Mouse (Mus musculus) MEL (cell line): Measurements from ENCODE around the gene Ttc39d. TPM values are rescaled to one million over a fixed set of nuclear protein-coding genes. Genes with fewer than 3 reads are reported as not detected.

Experiments used
- DNase-seq: peaks from one replicate; pipeline ENCODE4 v3.0.0; 2011; ENCODE audit warnings: low read depth, low spot score
- H3K27ac ChIP-seq: 2 replicates; pipeline ENCODE4 v1.5.1; 2012; ENCODE audit warnings: low read depth, mild to moderate bottlenecking, control low read depth, low read length, moderate library complexity; ENCODE audit not compliant: control insufficient read depth
- H3K27me3 ChIP-seq, 2 experiments: fragments of 150-350 bp in 1 of 2; sonication (generic) in 1 of 2; 2 replicates each; pipeline ENCODE4 v1.6.1; 2012; ENCODE audit warnings: low read length in 2 of 2, mild to moderate bottlenecking in 2 of 2, improper control_type of control experiment in 1 of 2, moderate library complexity in 1 of 2; ENCODE audit not compliant: insufficient read depth in 2 of 2, control insufficient read depth in 1 of 2
- H3K36me3 ChIP-seq, 2 experiments: 2 replicates each; pipeline ENCODE4 v1.6.1; 2012 to 2014; ENCODE audit warnings: low read length in 2 of 2, improper control_type of control experiment in 1 of 2, inconsistent platforms in 1 of 2, mild to moderate bottlenecking in 1 of 2; ENCODE audit not compliant: insufficient read depth in 2 of 2, control insufficient read depth in 1 of 2
- H3K4me1 ChIP-seq, 2 experiments: fragments of 150-350 bp in 1 of 2; sonication (generic) in 1 of 2; 2 replicates each; pipeline ENCODE4 v1.6.1; 2012; ENCODE audit warnings: low read length in 2 of 2, improper control_type of control experiment in 1 of 2, mild to moderate bottlenecking in 1 of 2; ENCODE audit not compliant: insufficient read depth in 2 of 2, control insufficient read depth in 1 of 2
- H3K4me3 ChIP-seq, 2 experiments: fragments of 150-350 bp in 1 of 2; sonication (generic) in 1 of 2; 2 replicates each; pipeline ENCODE4 v1.5.1; 2012; ENCODE audit warnings: low read depth in 2 of 2, low read length in 2 of 2, mild to moderate bottlenecking in 2 of 2, moderate library complexity in 2 of 2, control low read depth in 1 of 2, improper control_type of control experiment in 1 of 2; ENCODE audit not compliant: control insufficient read depth in 1 of 2, insufficient read depth in 1 of 2
- H3K79me2 ChIP-seq: 2 replicates; pipeline ENCODE4 v1.6.1; 2012; ENCODE audit warnings: mild to moderate bottlenecking, low read length, moderate library complexity; ENCODE audit not compliant: control insufficient read depth, poor library complexity, insufficient read depth
- H3K9ac ChIP-seq: 2 replicates; pipeline ENCODE4 v1.6.1; 2012; ENCODE audit warnings: low read depth, mild to moderate bottlenecking, control low read depth, low read length, moderate library complexity; ENCODE audit not compliant: control insufficient read depth, poor library complexity, severe bottlenecking
- H3K9me3 ChIP-seq: fragments of 150-350 bp; sonication (generic); replicated peaks from 2 replicates; pipeline ENCODE4 v1.6.1; 2012; ENCODE audit warnings: mild to moderate bottlenecking, low read length, improper control_type of control experiment, moderate library complexity; ENCODE audit not compliant: insufficient read depth
- BHLHE40 ChIP-seq: IDR thresholded peaks from 2 replicates; pipeline ENCODE4 v1.6.1; 2012; ENCODE audit warnings: low read depth, mild to moderate bottlenecking, inconsistent platforms, low read length, improper control_type of control experiment, borderline replicate concordance
- E2F4 ChIP-seq: IDR thresholded peaks from 2 replicates; pipeline ENCODE4 v1.6.1; 2011; ENCODE audit warnings: low read depth, low read length, improper control_type of control experiment, borderline replicate concordance
- ETS1 ChIP-seq: IDR thresholded peaks from 2 replicates; pipeline ENCODE4 v1.6.1; 2012; ENCODE audit warnings: low read depth, mild to moderate bottlenecking, inconsistent platforms, low read length, improper control_type of control experiment, moderate library complexity
- GABPA ChIP-seq: IDR thresholded peaks from 2 replicates; pipeline ENCODE4 v1.6.1; 2012; ENCODE audit warnings: low read depth, mild to moderate bottlenecking, inconsistent platforms, low read length, improper control_type of control experiment, moderate library complexity
- JUND ChIP-seq: IDR thresholded peaks from 2 replicates; pipeline ENCODE4 v1.6.1; 2011; ENCODE audit warnings: low read depth, mild to moderate bottlenecking, improper control_type of control experiment, low read length
- MAZ ChIP-seq: IDR thresholded peaks from 2 replicates; pipeline ENCODE4 v1.6.1; 2012; ENCODE audit warnings: low read depth, mild to moderate bottlenecking, inconsistent platforms, low read length, improper control_type of control experiment
- MYB ChIP-seq: IDR thresholded peaks from 2 replicates; pipeline ENCODE4 v1.6.1; 2011; ENCODE audit warnings: mild to moderate bottlenecking, low read depth, low read length, improper control_type of control experiment
- NELFE ChIP-seq: IDR thresholded peaks from 2 replicates; pipeline ENCODE4 v1.6.1; 2011; ENCODE audit warnings: low read depth, low read length, improper control_type of control experiment
- NRF1 ChIP-seq: IDR thresholded peaks from 2 replicates; pipeline ENCODE4 v1.6.1; 2014; ENCODE audit warnings: low read depth, mild to moderate bottlenecking, inconsistent platforms, low read length, improper control_type of control experiment, moderate library complexity; ENCODE audit not compliant: poor library complexity, insufficient read depth, severe bottlenecking
- POLR2AphosphoS5 ChIP-seq: IDR thresholded peaks from 2 replicates; pipeline ENCODE4 v1.6.1; 2012; ENCODE audit warnings: low read depth, borderline replicate concordance, mild to moderate bottlenecking, inconsistent platforms, low read length, moderate library complexity, mixed read lengths
- SIN3A ChIP-seq: IDR thresholded peaks from 2 replicates; pipeline ENCODE4 v1.6.1; 2012; ENCODE audit warnings: low read length, improper control_type of control experiment, inconsistent platforms
- TAL1 ChIP-seq: IDR thresholded peaks from 2 replicates; pipeline ENCODE4 v1.6.1; 2012; ENCODE audit warnings: mild to moderate bottlenecking, inconsistent platforms, low read length, moderate library complexity, mixed read lengths
- TBP ChIP-seq: IDR thresholded peaks from 2 replicates; pipeline ENCODE4 v1.8.0; 2011; ENCODE audit warnings: low read depth, low read length, improper control_type of control experiment
- TCF12 ChIP-seq: IDR thresholded peaks from 2 replicates; pipeline ENCODE4 v1.6.1; 2014; ENCODE audit warnings: low read depth, mild to moderate bottlenecking, inconsistent platforms, low read length, improper control_type of control experiment, moderate library complexity
- UBTF ChIP-seq: IDR thresholded peaks from 2 replicates; pipeline ENCODE4 v1.6.1; 2012; ENCODE audit warnings: low read depth, mild to moderate bottlenecking, inconsistent platforms, low read length, improper control_type of control experiment, moderate library complexity, borderline replicate concordance; ENCODE audit not compliant: insufficient read depth
- USF1 ChIP-seq: IDR thresholded peaks from 2 replicates; pipeline ENCODE4 v1.6.1; 2014; ENCODE audit warnings: low read depth, mild to moderate bottlenecking, inconsistent platforms, low read length, improper control_type of control experiment, moderate library complexity
- ZKSCAN1 ChIP-seq: IDR thresholded peaks from 2 replicates; pipeline ENCODE4 v1.6.1; 2012; ENCODE audit warnings: low read depth, mild to moderate bottlenecking, inconsistent platforms, low read length, improper control_type of control experiment, moderate library complexity
- ZMIZ1 ChIP-seq: IDR thresholded peaks from 2 replicates; pipeline ENCODE4 v1.6.1; 2012; ENCODE audit warnings: low read depth, mild to moderate bottlenecking, inconsistent platforms, low read length, improper control_type of control experiment, moderate library complexity
- polyA plus RNA-seq, 2 experiments: library from polyadenylated mRNA; stranded (reverse) in 1 of 2; unstranded in 1 of 2; fragments of >175 nt in 1 of 2; fragments of >200 nt in 1 of 2; gene quantifications; 2 replicates each; pipeline versions ENCODE4 v1.2.1 to v1.2.4; 2012; ENCODE audit warnings: low replicate concordance in 2 of 2, low read depth in 1 of 2; ENCODE audit not compliant: insufficient read length in 2 of 2, insufficient read depth in 1 of 2, missing spikeins in 1 of 2
- total RNA-seq: library from RNA; depleted of rRNA; stranded (reverse); fragments of 300-350 nt; gene quantifications from 2 replicates; pipeline ENCODE4 v1.2.3, GENCODE M21; 2012

The Ttc39d gene
- total and polyA plus RNA-seq, 3 experiments: not detected

DNA sequence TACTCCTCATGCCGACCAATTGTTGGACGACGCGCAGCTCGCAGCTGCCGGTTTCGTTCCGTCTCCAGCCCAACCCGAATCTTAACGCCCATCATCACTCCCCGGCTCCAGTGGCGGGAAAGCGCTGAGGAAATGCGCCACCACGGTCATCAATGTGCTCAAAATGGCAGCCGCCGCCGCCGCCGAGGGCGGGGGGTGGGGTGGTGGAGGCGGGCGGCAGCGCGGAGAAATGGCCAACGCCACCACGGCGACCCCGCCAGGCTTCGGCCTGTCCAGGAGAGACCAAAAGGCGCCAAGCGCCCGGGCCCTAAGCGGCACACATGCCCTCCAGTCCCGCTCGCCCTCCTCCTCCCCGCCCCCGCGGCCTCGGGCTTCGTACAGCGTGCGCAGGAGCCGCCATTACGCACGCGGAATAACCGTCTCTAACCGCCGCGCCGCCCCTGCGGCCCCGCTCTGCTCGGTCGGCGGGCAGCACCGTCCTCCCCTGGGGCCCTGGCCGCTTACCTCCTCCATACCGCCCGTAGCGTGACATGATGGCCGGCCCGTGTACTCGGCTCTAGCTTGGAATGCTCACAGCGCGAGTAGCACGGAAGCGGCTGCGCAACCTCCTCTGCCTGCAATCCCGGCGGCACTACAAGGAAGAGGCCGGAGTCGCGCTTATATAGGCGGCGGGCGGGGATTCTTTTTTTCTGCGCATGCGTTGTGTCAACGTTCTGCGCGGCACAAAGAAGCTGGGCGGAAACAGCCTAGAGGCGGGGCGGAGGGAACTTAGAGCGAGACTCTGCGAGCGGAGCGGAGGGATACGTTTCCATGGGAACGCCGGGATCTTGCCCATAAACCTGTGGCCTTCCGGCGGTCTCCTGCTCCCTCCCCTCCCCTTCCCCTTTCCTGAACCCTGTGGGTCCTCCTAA lies at the start of gene Ttc39d, which contains the start of gene Srsf7 (continued):
- TF ChIP-seq TCF12 (peak; percentile 63; the same call in 1 of the 2 replicates), JUND (no peak), POLR2AphosphoS5 (peak; percentile 99; the same call in 1 of the 2 replicates), SIN3A (peak; percentile 94), MAZ (peak; percentile 91)

DNA sequence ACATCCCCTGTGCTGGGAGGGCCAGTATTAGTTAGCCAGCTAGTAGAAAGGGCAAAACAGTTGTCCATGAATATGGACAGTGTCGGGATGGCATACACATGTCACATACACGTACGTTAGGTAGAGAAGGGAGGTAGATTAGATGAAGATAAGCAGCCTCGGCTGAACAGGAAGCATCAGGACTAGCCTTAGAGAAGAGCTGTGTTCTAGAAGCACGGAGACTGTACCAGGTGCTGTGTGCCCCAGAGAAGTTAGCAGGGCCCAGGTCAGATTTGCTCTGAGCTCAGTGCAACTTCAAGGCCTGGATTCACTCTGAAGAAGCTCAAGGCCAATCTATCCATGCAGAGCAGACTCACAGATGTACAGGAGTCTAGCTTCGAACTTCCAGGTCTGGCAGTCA lies 49.8 kb upstream of the Ttc39d start:
- Histone ChIP-seq H3K36me3 (no peaks in the 10 kb centered on the region), H3K27ac (no peak overlapping the region), H3K4me3 (no peak overlapping the region), H3K4me1 (0 out of 4 replicates have a peak, but pooled peaks cover 0 to 3% of the 10 kb centered on the region in 2 experiments), H3K79me2 (no peaks in the 10 kb centered on the region), H3K27me3 (peaks cover 2 to 3% of the 10 kb centered on the region in 2 experiments; a peak in 3 of 4 replicates), H3K9me3 (no peaks in the 10 kb centered on the region), H3K9ac (no peak overlapping the region)
- TF ChIP-seq ZMIZ1: no peak
- no peak for TF ChIP-seq TBP
- TF ChIP-seq UBTF: no peak
- no peak for TF ChIP-seq TAL1
- no peak for TF ChIP-seq NELFE
- TF ChIP-seq ETS1: no peak
- TF ChIP-seq MYB: no peak
- no peak for TF ChIP-seq GABPA
- TF ChIP-seq E2F4: no peak
- TF ChIP-seq BHLHE40: no peak
- no peak for TF ChIP-seq ZKSCAN1
- TF ChIP-seq NRF1: no peak
- no peak for TF ChIP-seq SIN3A
- no peak for TF ChIP-seq USF1
- DNase-seq: no peak
